Mouse (Mus musculus) neural tube, embryonic 15.5 days (tissue): ENCODE measurements around the gene Mars2. TPM values are rescaled to one million over a fixed set of nuclear protein-coding genes. Genes with fewer than 3 reads are reported as not detected.

ENCODE experiments used
- ATAC-seq: fragments of 200-750 bp; cut with Nextera tagmentation; 2 replicates; pipeline ENCODE4 v1.8.0; 2017; ENCODE audit warnings: mild to moderate bottlenecking, moderate TSS enrichment, moderate library complexity; ENCODE audit not compliant: low FRiP score
- H3K27ac ChIP-seq: fragments of 300-500 bp; sonication (generic); replicated peaks from 2 replicates; pipeline ENCODE4 v1.5.1; 2015; ENCODE audit warnings: mild to moderate bottlenecking, inconsistent platforms
- H3K27me3 ChIP-seq: fragments of 300-500 bp; sonication (generic); replicated peaks from 2 replicates; pipeline ENCODE4 v1.6.1; 2015; ENCODE audit warnings: inconsistent platforms
- H3K36me3 ChIP-seq: fragments of 300-500 bp; sonication (generic); 2 replicates; pipeline ENCODE4 v1.6.1; 2015; ENCODE audit warnings: inconsistent platforms
- H3K4me1 ChIP-seq: fragments of 300-500 bp; sonication (generic); 2 replicates; pipeline ENCODE4 v1.6.1; 2015; ENCODE audit warnings: inconsistent platforms
- H3K4me2 ChIP-seq: fragments of 300-500 bp; sonication (generic); 2 replicates; pipeline ENCODE4 v1.6.1; 2015; ENCODE audit warnings: inconsistent platforms, mild to moderate bottlenecking, moderate library complexity
- H3K4me3 ChIP-seq: fragments of 300-500 bp; sonication (generic); replicated peaks from 2 replicates; pipeline ENCODE4 v1.5.1; 2015; ENCODE audit warnings: mild to moderate bottlenecking, inconsistent platforms
- H3K9ac ChIP-seq: fragments of 300-500 bp; sonication (generic); replicated peaks from 2 replicates; pipeline ENCODE4 v1.6.1; 2015; ENCODE audit warnings: mild to moderate bottlenecking, inconsistent platforms
- H3K9me3 ChIP-seq: fragments of 300-500 bp; sonication (generic); replicated peaks from 2 replicates; pipeline ENCODE4 v1.6.1; 2016; ENCODE audit warnings: inconsistent platforms
- WGBS: fragments of 180-500 bp; shearing (Covaris S2); methylation state at CpG from one replicate; pipeline ENCODE4 v1.1.7; 2015; ENCODE audit warnings: mixed read lengths; 5-methylcytosine and 5-hydroxymethylcytosine counted together
- polyA plus RNA-seq: library from polyadenylated mRNA; unstranded; fragments of >200 nt; fragmentation: Nextera tagmentation; extraction: Ambion mirVana; gene quantifications from 2 replicates; pipeline ENCODE4 v1.2.1, GENCODE M21; 2015

Gene Mars2
- polyA plus RNA-seq, 1 experiment from 2014 or later, result 2.5 TPM

- H3K36me3 ChIP-seq, result no peaks in the 10 kb centered on the region
- no peak overlapping the region for H3K4me3 ChIP-seq
- no peak overlapping the region for H3K9ac ChIP-seq
- no peaks in the 10 kb centered on the region for H3K27me3 ChIP-seq
- no peak for ATAC-seq
- no peaks in the 10 kb centered on the region for H3K9me3 ChIP-seq
- H3K27ac ChIP-seq, result no peak overlapping the region
- H3K4me2 ChIP-seq, result no peak overlapping the region
- H3K4me1 ChIP-seq, result peaks cover under 1% of the 10 kb centered on the region; the same call in 1 of the 2 replicates
- 91% methylated on average over 6 of the region's 6 CpGs for WGBS
These were observed 29.4 kb upstream of the Mars2 start for GRCm38 (mm10) chr1:55207561-55207960.

GRCm38 (mm10) chr1:55208500-55209140 lies 28.4 kb upstream of the Mars2 start:
- H3K27me3 ChIP-seq, result no peaks in the 10 kb centered on the region
- no peaks in the 10 kb centered on the region for H3K9me3 ChIP-seq
- no peaks in the 10 kb centered on the region for H3K36me3 ChIP-seq
- H3K27ac ChIP-seq, result no peak overlapping the region
- no peak for ATAC-seq
- no peak overlapping the region for H3K4me2 ChIP-seq
- H3K4me1 ChIP-seq, result no peaks in the 10 kb centered on the region
- no peak overlapping the region for H3K9ac ChIP-seq
- no peak overlapping the region for H3K4me3 ChIP-seq
- 84% methylated on average over 5 of the region's 5 CpGs for WGBS

- Histone ChIP-seq H3K36me3 (no peaks in the 10 kb centered on the region), H3K27ac (no peak overlapping the region), H3K4me2 (no peak overlapping the region), H3K9ac (no peak overlapping the region), H3K27me3 (no peaks in the 10 kb centered on the region), H3K4me1 (no peaks in the 10 kb centered on the region), H3K4me3 (no peak overlapping the region), H3K9me3 (no peaks in the 10 kb centered on the region)
- 65% methylated on average over 12 of the region's 12 CpGs for WGBS
- ATAC-seq, result no peak
These were observed 26.6 kb upstream of the Mars2 start for GRCm38 (mm10) chr1:55210202-55210965.

GRCm38 (mm10) chr1:55211081-55211480 lies 25.9 kb upstream of the Mars2 start:
- Histone ChIP-seq H3K4me3 (no peak overlapping the region), H3K4me2 (no peak overlapping the region), H3K9ac (no peak overlapping the region), H3K27me3 (no peaks in the 10 kb centered on the region), H3K27ac (no peak overlapping the region), H3K9me3 (no peaks in the 10 kb centered on the region), H3K4me1 (no peaks in the 10 kb centered on the region), H3K36me3 (no peaks in the 10 kb centered on the region)
- no peak for ATAC-seq
- 84% methylated on average over 8 of the region's 8 CpGs for WGBS

- Histone ChIP-seq H3K9me3 (no peaks in the 10 kb centered on the region), H3K36me3 (no peaks in the 10 kb centered on the region), H3K27me3 (no peaks in the 10 kb centered on the region), H3K4me1 (no peaks in the 10 kb centered on the region), H3K9ac (no peak overlapping the region), H3K4me2 (no peak overlapping the region), H3K4me3 (no peak overlapping the region), H3K27ac (no peak overlapping the region)
- no peak for ATAC-seq
- 78% methylated on average over 4 of the region's 4 CpGs for WGBS
These were observed 24.2 kb upstream of the Mars2 start for GRCm38 (mm10) chr1:55212771-55213170.

GRCm38 (mm10) chr1:55213475-55213874 lies 23.5 kb upstream of the Mars2 start:
- Histone ChIP-seq H3K4me2 (no peak overlapping the region), H3K4me1 (no peaks in the 10 kb centered on the region), H3K27me3 (no peaks in the 10 kb centered on the region), H3K9ac (no peak overlapping the region), H3K4me3 (no peak overlapping the region), H3K9me3 (no peaks in the 10 kb centered on the region), H3K27ac (no peak overlapping the region), H3K36me3 (no peaks in the 10 kb centered on the region)
- WGBS, result 76% methylated on average over 6 of the region's 6 CpGs
- ATAC-seq, result no peak

- 92% methylated on average over 6 of the region's 6 CpGs for WGBS
- ATAC-seq, result no peak
- Histone ChIP-seq H3K9ac (no peak overlapping the region), H3K4me3 (no peak overlapping the region), H3K27me3 (no peaks in the 10 kb centered on the region), H3K4me1 (no peaks in the 10 kb centered on the region), H3K36me3 (no peaks in the 10 kb centered on the region), H3K4me2 (no peak overlapping the region), H3K9me3 (no peaks in the 10 kb centered on the region), H3K27ac (no peak overlapping the region)
These were observed 23.0 kb upstream of the Mars2 start for GRCm38 (mm10) chr1:55213936-55214335.

- no peaks in the 10 kb centered on the region for H3K9me3 ChIP-seq
- H3K9ac ChIP-seq, result no peak overlapping the region
- H3K4me2 ChIP-seq, result no peak overlapping the region
- no peaks in the 10 kb centered on the region for H3K27me3 ChIP-seq
- no peak overlapping the region for H3K4me3 ChIP-seq
- H3K36me3 ChIP-seq, result no peaks in the 10 kb centered on the region
- no peak overlapping the region for H3K27ac ChIP-seq
- 62% methylated on average over 11 of the region's 11 CpGs for WGBS
- H3K4me1 ChIP-seq, result no peaks in the 10 kb centered on the region
- no peak for ATAC-seq
These were observed 21.7 kb upstream of the Mars2 start for GRCm38 (mm10) chr1:55215185-55215813.

GRCm38 (mm10) chr1:55217191-55217590 lies 19.8 kb upstream of the Mars2 start:
- H3K9me3 ChIP-seq, result no peaks in the 10 kb centered on the region
- H3K9ac ChIP-seq, result no peak overlapping the region
- no peaks in the 10 kb centered on the region for H3K36me3 ChIP-seq
- H3K4me1 ChIP-seq, result no peaks in the 10 kb centered on the region; the same call in 1 of the 2 replicates
- ATAC-seq, result no peak
- no peak overlapping the region for H3K4me3 ChIP-seq
- no peak overlapping the region for H3K27ac ChIP-seq
- no peaks in the 10 kb centered on the region for H3K27me3 ChIP-seq
- WGBS, result 55% methylated on average over 2 of the region's 2 CpGs
- no peak overlapping the region for H3K4me2 ChIP-seq

GRCm38 (mm10) chr1:55221352-55221751 lies 15.6 kb upstream of the Mars2 start:
- Histone ChIP-seq H3K27ac (0 out of 2 replicates have a peak overlapping the region, but pooled peaks have one; percentile 20), H3K4me2 (no peak overlapping the region), H3K36me3 (no peaks in the 10 kb centered on the region), H3K9ac (no peak overlapping the region), H3K4me3 (no peak overlapping the region), H3K9me3 (no peaks in the 10 kb centered on the region), H3K4me1 (peaks cover 5% of the 10 kb centered on the region), H3K27me3 (no peaks in the 10 kb centered on the region)
- ATAC-seq, result no peak
- 70% methylated on average over 4 of the region's 4 CpGs for WGBS

GRCm38 (mm10) chr1:55223026-55223425 lies 14.0 kb upstream of the Mars2 start:
- no peak overlapping the region for H3K4me2 ChIP-seq
- H3K9me3 ChIP-seq, result no peaks in the 10 kb centered on the region
- H3K36me3 ChIP-seq, result no peaks in the 10 kb centered on the region
- no peak overlapping the region for H3K4me3 ChIP-seq
- H3K27ac ChIP-seq, result 0 out of 2 replicates have a peak overlapping the region, but pooled peaks have one; percentile 3
- WGBS, result 91% methylated on average over 7 of the region's 7 CpGs
- peaks cover 6% of the 10 kb centered on the region for H3K4me1 ChIP-seq
- no peaks in the 10 kb centered on the region for H3K27me3 ChIP-seq
- H3K9ac ChIP-seq, result no peak overlapping the region
- ATAC-seq, result no peak

GRCm38 (mm10) chr1:55224111-55224510 lies 12.9 kb upstream of the Mars2 start:
- Histone ChIP-seq H3K4me2 (peak overlapping the region; percentile 66), H3K36me3 (no peaks in the 10 kb centered on the region), H3K4me3 (peak overlapping the region; percentile 31), H3K9me3 (no peaks in the 10 kb centered on the region), H3K27ac (no peak overlapping the region), H3K9ac (peak overlapping the region; percentile 28), H3K4me1 (peaks cover 6% of the 10 kb centered on the region), H3K27me3 (no peaks in the 10 kb centered on the region)
- 46% methylated on average over 11 of the region's 11 CpGs for WGBS
- ATAC-seq, result peak; percentile 71
